Mouse (Mus musculus): ENCODE data around the gene Pitpnc1. TPM values are rescaled to one million over a fixed set of nuclear protein-coding genes. Genes with fewer than 3 reads are reported as not detected.

Pitpnc1 gene
- polyA plus RNA-seq, 1 experiment from 2014 or later: 9.1 TPM

DNA sequence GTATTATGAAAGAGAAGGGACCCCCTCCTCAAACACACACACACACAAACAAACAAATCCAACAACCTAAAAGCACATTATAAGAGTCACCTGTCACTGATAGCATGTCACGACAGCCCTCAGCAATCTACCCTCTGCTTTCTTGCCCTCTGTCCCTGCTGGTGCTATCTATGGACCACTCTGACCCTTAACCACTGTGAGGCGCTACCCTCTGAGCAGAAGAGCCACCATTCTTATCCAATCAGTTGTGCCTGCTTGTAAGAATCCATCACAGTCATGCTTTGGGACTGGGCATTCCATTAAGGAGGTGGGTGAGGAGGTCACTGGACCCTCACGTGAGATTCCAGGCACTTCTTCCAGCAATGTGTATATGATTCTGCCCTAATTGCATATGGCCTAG, 194.2 kb downstream of the Pitpnc1 start:
- ATAC-seq: no peak
- TF ChIP-seq EP300 (IDR thresholded peaks at IDR 0.05; ENCODE audit: low read depth): no peak
- peak; percentile 24 for TF ChIP-seq CTCF (IDR thresholded peaks at IDR 0.05; ENCODE audit: low read depth)
- no peaks in the 10 kb centered on the region for H3K27me3 ChIP-seq (ENCODE audit: insufficient read depth, low read length)
- no peak overlapping the region for H3K4me3 ChIP-seq (ENCODE audit: low read depth, low read length)
- no peak overlapping the region for H3K4me2 ChIP-seq (ENCODE audit: low read depth, low read length)
- 0 out of 2 replicates have a peak overlapping the region, but pooled peaks have one; percentile 39 for H3K27ac ChIP-seq (ENCODE audit: low read depth)
- peaks cover 33% of the 10 kb centered on the region for H3K4me1 ChIP-seq (ENCODE audit: insufficient read depth)
- no peak for DNase-seq
- no peak overlapping the region for H3K9ac ChIP-seq (replicated peaks)
- H3K9me3 ChIP-seq (ENCODE audit: low read length): no peaks in the 10 kb centered on the region
- WGBS (ENCODE audit: insufficient replicate concordance): 68% methylated on average over 3 of the region's 3 CpGs
- no peaks in the 10 kb centered on the region for H3K36me3 ChIP-seq (replicated peaks; ENCODE audit: insufficient read depth, low read length)

GRCm38 (mm10) chr11:107275902-107276301, 194.6 kb downstream of the Pitpnc1 start:
- Histone ChIP-seq H3K36me3 (replicated peaks; ENCODE audit: insufficient read depth, low read length) (no peaks in the 10 kb centered on the region), H3K4me3 (ENCODE audit: low read depth, low read length) (no peak overlapping the region), H3K27me3 (ENCODE audit: insufficient read depth, low read length) (no peaks in the 10 kb centered on the region), H3K4me2 (ENCODE audit: low read depth, low read length) (no peak overlapping the region), H3K9ac (replicated peaks) (no peak overlapping the region), H3K27ac (ENCODE audit: low read depth) (0 out of 2 replicates have a peak overlapping the region, but pooled peaks have one; percentile 39), H3K4me1 (ENCODE audit: insufficient read depth) (peaks cover 30% of the 10 kb centered on the region), H3K9me3 (ENCODE audit: low read length) (no peaks in the 10 kb centered on the region)
- WGBS (ENCODE audit: insufficient replicate concordance): 45% methylated on average over 6 of the region's 6 CpGs
- DNase-seq (peak; percentile 49), ATAC-seq (peak; percentile 48; the same call in 1 of the 2 replicates)
- TF ChIP-seq EP300 (IDR thresholded peaks at IDR 0.05; ENCODE audit: low read depth) (no peak), CTCF (IDR thresholded peaks at IDR 0.05; ENCODE audit: low read depth) (peak; percentile 82)

GRCm38 (mm10) chr11:107274206-107274605, 196.3 kb downstream of the Pitpnc1 start:
- Histone ChIP-seq H3K9me3 (ENCODE audit: low read length) (no peaks in the 10 kb centered on the region), H3K4me3 (ENCODE audit: low read depth, low read length) (no peak overlapping the region), H3K36me3 (replicated peaks; ENCODE audit: insufficient read depth, low read length) (no peaks in the 10 kb centered on the region), H3K4me1 (ENCODE audit: insufficient read depth) (peaks cover 23% of the 10 kb centered on the region), H3K27me3 (ENCODE audit: insufficient read depth, low read length) (no peaks in the 10 kb centered on the region), H3K4me2 (ENCODE audit: low read depth, low read length) (no peak overlapping the region), H3K27ac (ENCODE audit: low read depth) (no peak overlapping the region), H3K9ac (replicated peaks) (no peak overlapping the region)
- 83% methylated on average over 9 of the region's 9 CpGs for WGBS (ENCODE audit: insufficient replicate concordance)
- ATAC-seq (no peak), DNase-seq (no peak)
- TF ChIP-seq EP300 (IDR thresholded peaks at IDR 0.05; ENCODE audit: low read depth): no peak
- TF ChIP-seq CTCF (IDR thresholded peaks at IDR 0.05; ENCODE audit: low read depth): no peak

DNA sequence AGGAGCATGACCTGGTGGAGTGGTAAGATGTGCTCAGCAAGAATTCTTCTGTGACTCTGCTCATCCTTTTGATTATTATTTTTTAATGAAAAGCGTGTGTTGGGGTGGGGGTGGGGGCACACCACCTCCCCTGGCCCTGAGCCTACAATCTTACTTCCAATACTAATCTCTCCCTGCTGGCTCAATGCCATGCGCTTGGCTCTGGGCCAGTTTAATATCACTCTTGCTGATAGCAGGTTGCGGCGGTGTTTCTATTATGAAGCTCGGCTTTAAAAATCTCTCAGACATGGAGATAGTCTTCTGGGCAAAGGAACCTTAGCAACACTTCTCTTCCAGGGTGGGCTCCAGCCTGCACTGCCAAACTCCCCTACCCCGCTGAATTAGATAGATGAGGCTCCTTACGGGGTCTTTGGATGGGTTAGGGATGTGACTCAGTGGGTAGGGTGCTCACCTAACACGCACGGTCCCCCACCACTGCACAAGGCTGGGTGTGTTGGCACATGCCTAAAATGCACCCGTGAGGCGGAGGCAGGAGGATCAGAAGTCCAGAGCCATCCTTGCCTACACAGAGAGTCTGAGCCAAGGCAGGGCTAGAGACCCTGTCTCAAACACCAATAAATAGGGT, 198.0 kb downstream of the Pitpnc1 start:
- WGBS (ENCODE audit: insufficient replicate concordance): 70% methylated on average over 11 of the region's 11 CpGs
- ATAC-seq (no peak), DNase-seq (peak; percentile 40)
- Histone ChIP-seq H3K27ac (ENCODE audit: low read depth) (no peak overlapping the region), H3K27me3 (ENCODE audit: insufficient read depth, low read length) (no peaks in the 10 kb centered on the region), H3K4me3 (ENCODE audit: low read depth, low read length) (no peak overlapping the region), H3K4me1 (ENCODE audit: insufficient read depth) (peaks cover 20% of the 10 kb centered on the region), H3K9ac (replicated peaks) (no peak overlapping the region), H3K9me3 (ENCODE audit: low read length) (peaks cover 6% of the 10 kb centered on the region), H3K4me2 (ENCODE audit: low read depth, low read length) (no peak overlapping the region), H3K36me3 (replicated peaks; ENCODE audit: insufficient read depth, low read length) (no peaks in the 10 kb centered on the region)
- TF ChIP-seq CTCF (IDR thresholded peaks at IDR 0.05; ENCODE audit: low read depth) (no peak), EP300 (IDR thresholded peaks at IDR 0.05; ENCODE audit: low read depth) (no peak)

GRCm38 (mm10) chr11:107270564-107270963, 199.9 kb downstream of the Pitpnc1 start:
- Histone ChIP-seq H3K9ac (replicated peaks) (no peak overlapping the region), H3K4me1 (ENCODE audit: insufficient read depth) (peaks cover 8% of the 10 kb centered on the region; the same call in 1 of the 2 replicates), H3K9me3 (ENCODE audit: low read length) (peaks cover 6% of the 10 kb centered on the region), H3K27me3 (ENCODE audit: insufficient read depth, low read length) (no peaks in the 10 kb centered on the region), H3K4me2 (ENCODE audit: low read depth, low read length) (no peak overlapping the region), H3K27ac (ENCODE audit: low read depth) (peak overlapping the region; percentile 41), H3K36me3 (replicated peaks; ENCODE audit: insufficient read depth, low read length) (no peaks in the 10 kb centered on the region), H3K4me3 (ENCODE audit: low read depth, low read length) (no peak overlapping the region)
- ATAC-seq: peak; percentile 81
- DNase-seq: peak; percentile 48
- WGBS (ENCODE audit: insufficient replicate concordance): 74% methylated on average over 9 of the region's 9 CpGs
- TF ChIP-seq EP300 (IDR thresholded peaks at IDR 0.05; ENCODE audit: low read depth): peak; percentile 48
- no peak for TF ChIP-seq CTCF (IDR thresholded peaks at IDR 0.05; ENCODE audit: low read depth)

GRCm38 (mm10) chr11:107267522-107267921, 203.0 kb downstream of the Pitpnc1 start:
- Histone ChIP-seq H3K9ac (replicated peaks) (no peak overlapping the region), H3K36me3 (replicated peaks; ENCODE audit: insufficient read depth, low read length) (no peaks in the 10 kb centered on the region), H3K4me3 (ENCODE audit: low read depth, low read length) (no peak overlapping the region), H3K27me3 (ENCODE audit: insufficient read depth, low read length) (no peaks in the 10 kb centered on the region), H3K4me1 (ENCODE audit: insufficient read depth) (peaks cover 6% of the 10 kb centered on the region; the same call in 1 of the 2 replicates), H3K9me3 (ENCODE audit: low read length) (peaks cover 6% of the 10 kb centered on the region), H3K27ac (ENCODE audit: low read depth) (no peak overlapping the region), H3K4me2 (ENCODE audit: low read depth, low read length) (no peak overlapping the region)
- DNase-seq: no peak
- no peak for ATAC-seq
- WGBS (ENCODE audit: insufficient replicate concordance): 92% methylated on average over 3 of the region's 3 CpGs
- TF ChIP-seq CTCF (IDR thresholded peaks at IDR 0.05; ENCODE audit: low read depth): peak; percentile 50
- no peak for TF ChIP-seq EP300 (IDR thresholded peaks at IDR 0.05; ENCODE audit: low read depth)
